Comparison of ENCODE assay signal across 8 mouse cellular contexts in the genomic region with DNA sequence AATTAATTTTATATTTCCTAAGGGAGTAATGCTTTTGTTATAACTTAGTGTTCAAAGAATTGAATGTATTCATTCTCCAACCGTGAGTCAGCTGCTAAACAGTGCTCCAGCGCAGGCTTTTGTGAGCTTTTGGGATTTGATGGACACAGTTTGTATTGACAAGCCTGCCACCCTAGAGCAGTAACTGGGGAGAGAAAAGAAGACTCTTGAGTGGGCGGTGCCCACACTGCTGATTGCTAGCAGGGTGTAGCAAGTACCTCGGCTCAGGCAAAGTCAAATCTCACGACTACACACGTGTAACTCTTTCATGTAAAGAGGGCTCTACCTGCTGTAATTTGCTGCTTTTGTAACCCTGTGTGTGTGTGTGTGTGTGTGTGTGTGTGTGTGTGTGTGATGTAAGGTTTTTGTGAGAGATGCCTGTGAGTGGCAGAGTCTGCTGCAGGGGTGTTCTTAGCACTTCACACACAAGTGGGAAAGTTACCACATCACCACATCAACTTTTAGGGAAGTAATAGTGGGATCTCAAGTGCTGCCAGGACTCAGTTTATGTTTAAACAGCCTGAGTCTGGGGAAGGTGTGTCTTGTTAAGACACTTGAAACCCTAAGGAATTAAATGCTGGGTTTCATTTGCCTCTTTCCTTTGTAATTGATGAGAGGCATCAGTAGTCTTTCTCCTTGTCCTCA. TPM values are rescaled to one million over a fixed set of nuclear protein-coding genes. Genes with fewer than 3 reads are reported as not detected.
A peak's percentile ranks its signal among the peaks of the same experiment; 100 is the strongest.
DNase-seq lines count a peak whose midpoint lies in the region; ATAC-seq and TF ChIP-seq lines count a peak whose summit lies in the region.

No protein-coding gene starts in this region.

- peaks cover 47% of the 10 kb centered on the region for H3K4me1 ChIP-seq in limb, embryonic 12.5 days (replicated peaks)
- H3K4me1 ChIP-seq in limb, embryonic 10.5 days, result peaks cover 48% of the 10 kb centered on the region
- H3K4me1 ChIP-seq in liver, postnatal 0 days (ENCODE audit: insufficient read depth), result peaks cover 36% of the 10 kb centered on the region
- peaks cover 50% of the 10 kb centered on the region for H3K4me1 ChIP-seq in stomach, embryonic 16.5 days (ENCODE audit: control insufficient read depth, insufficient read depth, low read length)

- 0 out of 2 replicates have a peak, but pooled peaks cover 3% of the 10 kb centered on the region for H3K36me3 ChIP-seq in limb, embryonic 12.5 days
- 0 out of 2 replicates have a peak, but pooled peaks cover 3% of the 10 kb centered on the region for H3K36me3 ChIP-seq in limb, embryonic 10.5 days
- no peaks in the 10 kb centered on the region for H3K36me3 ChIP-seq in liver, postnatal 0 days (replicated peaks; ENCODE audit: insufficient read depth, low read length)
- no peaks in the 10 kb centered on the region for H3K36me3 ChIP-seq in stomach, embryonic 16.5 days (ENCODE audit: control insufficient read depth, insufficient read depth, low read length)

- no peak overlapping the region; the same call in 1 of the 2 replicates for H3K9ac ChIP-seq in limb, embryonic 12.5 days (replicated peaks)
- H3K9ac ChIP-seq in liver, postnatal 0 days (replicated peaks), result peak overlapping the region; percentile 37; the same call in 1 of the 2 replicates
- peak overlapping the region; percentile 46 for H3K9ac ChIP-seq in stomach, embryonic 16.5 days (ENCODE audit: low read length)

- H3K27me3 ChIP-seq in limb, embryonic 12.5 days, result no peaks in the 10 kb centered on the region
- no peaks in the 10 kb centered on the region for H3K27me3 ChIP-seq in limb, embryonic 10.5 days (ENCODE audit: low read depth, poor library complexity, severe bottlenecking)
- no peaks in the 10 kb centered on the region for H3K27me3 ChIP-seq in liver, postnatal 0 days (ENCODE audit: insufficient read depth, low read length)
- H3K27me3 ChIP-seq in stomach, embryonic 16.5 days (ENCODE audit: control insufficient read depth, insufficient read depth, low read length), result no peaks in the 10 kb centered on the region

- TF ChIP-seq EP300 in liver, postnatal 0 days (IDR thresholded peaks at IDR 0.05; ENCODE audit: low read depth), result no peak

- no peak for ATAC-seq in limb, embryonic 12.5 days (ENCODE audit: insufficient number of reproducible peaks, insufficient read depth, low FRiP score, low TSS enrichment, low read depth)
- peak; percentile 37 for ATAC-seq in granulocyte monocyte progenitor cell, adult 5-6 weeks (replicated peaks; ENCODE audit: poor library complexity, severe bottlenecking)
- ATAC-seq in liver, postnatal 0 days, result no peak
- no peak for ATAC-seq in stomach, embryonic 16.5 days (ENCODE audit: insufficient read depth, low FRiP score)

- 41% methylated on average over 6 of the region's 6 CpGs for WGBS in limb, embryonic 12.5 days
- WGBS in limb, embryonic 10.5 days, result 44% methylated on average over 6 of the region's 6 CpGs
- 42% methylated on average over 6 of the region's 6 CpGs for whole genome bisulfite sequencing in liver, postnatal 0 days (ENCODE audit: insufficient replicate concordance)
- 31% methylated on average over 6 of the region's 6 CpGs for WGBS in stomach, embryonic 16.5 days

- H3K4me3 ChIP-seq in limb, embryonic 12.5 days (replicated peaks), result 0 out of 2 replicates have a peak overlapping the region, but pooled peaks have one; percentile 6
- no peak overlapping the region for H3K4me3 ChIP-seq in limb, embryonic 10.5 days
- peak overlapping the region; percentile 76 for H3K4me3 ChIP-seq in liver, postnatal 0 days (ENCODE audit: low read depth, low read length)
- no peak overlapping the region for H3K4me3 ChIP-seq in stomach, embryonic 16.5 days (replicated peaks; ENCODE audit: low read length)

- H3K9me3 ChIP-seq in limb, embryonic 12.5 days, result no peaks in the 10 kb centered on the region
- no peaks in the 10 kb centered on the region for H3K9me3 ChIP-seq in limb, embryonic 10.5 days (replicated peaks)
- H3K9me3 ChIP-seq in liver, postnatal 0 days (ENCODE audit: low read length), result no peaks in the 10 kb centered on the region
- H3K9me3 ChIP-seq in stomach, embryonic 16.5 days (replicated peaks; ENCODE audit: control insufficient read depth, low read length), result no peaks in the 10 kb centered on the region

- no peak overlapping the region for H3K27ac ChIP-seq in limb, embryonic 12.5 days
- H3K27ac ChIP-seq in limb, embryonic 10.5 days, result no peak overlapping the region
- H3K27ac ChIP-seq in liver, postnatal 0 days (ENCODE audit: low read depth), result peak overlapping the region; percentile 17; the same call in 1 of the 2 replicates
- peak overlapping the region; percentile 74 for H3K27ac ChIP-seq in stomach, embryonic 16.5 days (ENCODE audit: low read length)

- no peak for DNase-seq in limb, embryonic 10.5 days (ENCODE audit: low spot score)
- no peak for DNase-seq in liver, postnatal 0 days
- no peak for DNase-seq in cerebellum, adult 9-10 months
- DNase-seq in adipocyte (ENCODE audit: low spot score), result no peak
- DNase-seq in spleen, adult 18-20 months, result no peak

- peak overlapping the region; percentile 23 for H3K4me2 ChIP-seq in limb, embryonic 12.5 days
- H3K4me2 ChIP-seq in liver, postnatal 0 days (ENCODE audit: low read depth, low read length), result peak overlapping the region; percentile 85
- peak overlapping the region; percentile 36 for H3K4me2 ChIP-seq in stomach, embryonic 16.5 days (ENCODE audit: low read depth, low read length)

- TF ChIP-seq CTCF in liver, postnatal 0 days (IDR thresholded peaks at IDR 0.05; ENCODE audit: low read depth), result no peak

RNA-seq across cellular contexts. Expression of a gene that starts 2.8 kb away (rescaled TPM):
- 51.0 and 51.5 TPM in 2 replicates for polyA plus RNA-seq in limb, embryonic 12.5 days (2016; fragmentation: Nextera tagmentation; extraction: Ambion mirVana)
- 46.7 and 49.5 TPM in 2 replicates for polyA plus RNA-seq in limb, embryonic 10.5 days (2016; fragmentation: Nextera tagmentation; extraction: Ambion mirVana)
- 4.1 and 8.7 TPM in 2 replicates for total RNA-seq in granulocyte monocyte progenitor cell, adult 5-6 weeks (2014; fragmentation: Nextera tagmentation)
- 11.5 and 15.8 TPM in 2 replicates for total RNA-seq in granulocyte monocyte progenitor cell, adult 5-6 weeks (2017)
- 85.5 and 88.8 TPM in 2 replicates for polyA plus RNA-seq in liver, postnatal 0 days (2015; fragmentation: Nextera tagmentation; extraction: Ambion mirVana)
- 44.1 and 55.0 TPM in 2 replicates for polyA plus RNA-seq in stomach, embryonic 16.5 days (2015; fragmentation: Nextera tagmentation; extraction: Ambion mirVana)

Comparison
In these comparisons a context has a peak if more than half of its experiments do, and no peak if none do; other contexts are left out.
1. H3K4me3 ChIP-seq: peak in limb, embryonic 12.5 days (single experiment) and liver, postnatal 0 days (single experiment); none in limb, embryonic 10.5 days (single experiment) and stomach, embryonic 16.5 days (single experiment).
2. H3K27ac ChIP-seq: peak in liver, postnatal 0 days (single experiment) and stomach, embryonic 16.5 days (single experiment); none in limb, embryonic 12.5 days (single experiment) and limb, embryonic 10.5 days (single experiment).
3. H3K4me2 ChIP-seq: peak in every context shown above with its lines; median percentile 85 in liver, postnatal 0 days; 36 in stomach, embryonic 16.5 days; 23 in limb, embryonic 12.5 days.